Mouse (Mus musculus) ES-E14 (cell line): ENCODE results near the gene Nek2.

Source experiments
- CHD2 ChIP-seq: IDR thresholded peaks from 2 replicates; pipeline ENCODE4 v1.6.1; 2014; ENCODE audit warnings: mild to moderate bottlenecking, low read depth, low read length, inconsistent platforms
- MAFK ChIP-seq: IDR thresholded peaks from 2 replicates; pipeline ENCODE4 v1.6.1; 2014; ENCODE audit warnings: mild to moderate bottlenecking, low read depth, low read length, inconsistent platforms; ENCODE audit not compliant: insufficient read depth

DNA sequence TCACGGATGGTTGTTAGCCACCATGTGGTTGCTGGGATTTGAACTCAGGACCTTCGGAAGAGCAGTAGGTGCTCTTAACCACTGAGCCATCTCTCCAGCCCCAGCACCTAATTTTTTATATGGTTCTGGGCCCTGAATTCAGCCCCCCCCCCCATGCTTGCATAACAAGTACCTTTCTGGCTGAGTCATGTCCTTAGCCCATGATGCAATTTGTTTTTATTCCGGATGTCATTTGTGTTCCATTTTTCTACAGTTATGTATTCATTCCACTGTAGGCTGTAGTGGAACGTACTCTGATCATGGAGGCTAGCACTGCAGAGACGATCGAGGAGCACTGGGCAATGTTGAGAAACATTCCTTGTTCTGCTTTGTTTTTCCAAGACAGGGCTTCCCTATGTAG, 12.2 kb downstream of the Nek2 start:
- TF ChIP-seq CHD2 (no peak), MAFK (no peak)
